Mouse (Mus musculus) MEL (cell line): ENCODE results near the gene Psma5. TPM values are rescaled to one million over a fixed set of nuclear protein-coding genes. Genes with fewer than 3 reads are reported as not detected.
"Not testable (repeated sequence)": the region's sequence is repeated elsewhere in the genome, so short reads cannot be mapped to it uniquely, and the experiment has no call there.

Experiments used
- DNase-seq: peaks from one replicate; pipeline ENCODE4 v3.0.0; 2011; ENCODE audit warnings: low read depth, low spot score
- H3K27ac ChIP-seq: 2 replicates; pipeline ENCODE4 v1.5.1; 2012; ENCODE audit warnings: low read depth, mild to moderate bottlenecking, control low read depth, low read length, moderate library complexity; ENCODE audit not compliant: control insufficient read depth
- H3K27me3 ChIP-seq, 2 experiments: fragments of 150-350 bp in 1 of 2; sonication (generic) in 1 of 2; 2 replicates each; pipeline ENCODE4 v1.6.1; 2012; ENCODE audit warnings: low read length in 2 of 2, mild to moderate bottlenecking in 2 of 2, improper control_type of control experiment in 1 of 2, moderate library complexity in 1 of 2; ENCODE audit not compliant: insufficient read depth in 2 of 2, control insufficient read depth in 1 of 2
- H3K36me3 ChIP-seq, 2 experiments: 2 replicates each; pipeline ENCODE4 v1.6.1; 2012 to 2014; ENCODE audit warnings: low read length in 2 of 2, improper control_type of control experiment in 1 of 2, inconsistent platforms in 1 of 2, mild to moderate bottlenecking in 1 of 2; ENCODE audit not compliant: insufficient read depth in 2 of 2, control insufficient read depth in 1 of 2
- H3K4me1 ChIP-seq, 2 experiments: fragments of 150-350 bp in 1 of 2; sonication (generic) in 1 of 2; 2 replicates each; pipeline ENCODE4 v1.6.1; 2012; ENCODE audit warnings: low read length in 2 of 2, improper control_type of control experiment in 1 of 2, mild to moderate bottlenecking in 1 of 2; ENCODE audit not compliant: insufficient read depth in 2 of 2, control insufficient read depth in 1 of 2
- H3K4me3 ChIP-seq, 2 experiments: fragments of 150-350 bp in 1 of 2; sonication (generic) in 1 of 2; 2 replicates each; pipeline ENCODE4 v1.5.1; 2012; ENCODE audit warnings: low read depth in 2 of 2, low read length in 2 of 2, mild to moderate bottlenecking in 2 of 2, moderate library complexity in 2 of 2, control low read depth in 1 of 2, improper control_type of control experiment in 1 of 2; ENCODE audit not compliant: control insufficient read depth in 1 of 2, insufficient read depth in 1 of 2
- H3K79me2 ChIP-seq: 2 replicates; pipeline ENCODE4 v1.6.1; 2012; ENCODE audit warnings: mild to moderate bottlenecking, low read length, moderate library complexity; ENCODE audit not compliant: control insufficient read depth, poor library complexity, insufficient read depth
- H3K9ac ChIP-seq: 2 replicates; pipeline ENCODE4 v1.6.1; 2012; ENCODE audit warnings: low read depth, mild to moderate bottlenecking, control low read depth, low read length, moderate library complexity; ENCODE audit not compliant: control insufficient read depth, poor library complexity, severe bottlenecking
- H3K9me3 ChIP-seq: fragments of 150-350 bp; sonication (generic); replicated peaks from 2 replicates; pipeline ENCODE4 v1.6.1; 2012; ENCODE audit warnings: mild to moderate bottlenecking, low read length, improper control_type of control experiment, moderate library complexity; ENCODE audit not compliant: insufficient read depth
- BHLHE40 ChIP-seq: IDR thresholded peaks from 2 replicates; pipeline ENCODE4 v1.6.1; 2012; ENCODE audit warnings: low read depth, mild to moderate bottlenecking, inconsistent platforms, low read length, improper control_type of control experiment, borderline replicate concordance
- CHD1 ChIP-seq: IDR thresholded peaks from 2 replicates; pipeline ENCODE4 v1.6.1; 2012; ENCODE audit warnings: low read depth, mild to moderate bottlenecking, inconsistent platforms, low read length, improper control_type of control experiment
- CHD2 ChIP-seq: IDR thresholded peaks from 2 replicates; pipeline ENCODE4 v1.6.1; 2011; ENCODE audit warnings: low read length, improper control_type of control experiment
- CTCF ChIP-seq, 3 experiments: IDR thresholded peaks in 2 of 3; conservative IDR thresholded peaks in 1 of 3; 2 replicates each; pipeline ENCODE4 v1.5.1; 2011 to 2012; ENCODE audit warnings: low read length in 3 of 3, low read depth in 2 of 3, mild to moderate bottlenecking in 2 of 3, improper control_type of control experiment in 1 of 3, inconsistent platforms in 1 of 3, mixed read lengths in 1 of 3, moderate library complexity in 1 of 3; ENCODE audit not compliant: control insufficient read depth in 1 of 3, insufficient read depth in 1 of 3, poor library complexity in 1 of 3, severe bottlenecking in 1 of 3
- EP300 ChIP-seq, 2 experiments: IDR thresholded peaks; 2 replicates each; pipeline ENCODE4 v1.6.1; 2011; ENCODE audit warnings: improper control_type of control experiment in 2 of 2, low read length in 2 of 2, low read depth in 1 of 2, mild to moderate bottlenecking in 1 of 2
- ETS1 ChIP-seq: IDR thresholded peaks from 2 replicates; pipeline ENCODE4 v1.6.1; 2012; ENCODE audit warnings: low read depth, mild to moderate bottlenecking, inconsistent platforms, low read length, improper control_type of control experiment, moderate library complexity
- GABPA ChIP-seq: IDR thresholded peaks from 2 replicates; pipeline ENCODE4 v1.6.1; 2012; ENCODE audit warnings: low read depth, mild to moderate bottlenecking, inconsistent platforms, low read length, improper control_type of control experiment, moderate library complexity
- GATA1 ChIP-seq: IDR thresholded peaks from 2 replicates; pipeline ENCODE4 v1.6.1; 2011; ENCODE audit warnings: low read depth, low read length, improper control_type of control experiment
- JUND ChIP-seq: IDR thresholded peaks from 2 replicates; pipeline ENCODE4 v1.6.1; 2011; ENCODE audit warnings: low read depth, mild to moderate bottlenecking, improper control_type of control experiment, low read length
- MAFK ChIP-seq: IDR thresholded peaks from 2 replicates; pipeline ENCODE4 v1.6.1; 2011; ENCODE audit warnings: low read depth, mild to moderate bottlenecking, low read length, improper control_type of control experiment, borderline replicate concordance
- MAX ChIP-seq: IDR thresholded peaks from 2 replicates; pipeline ENCODE4 v1.6.1; 2011; ENCODE audit warnings: low read length, improper control_type of control experiment
- MAZ ChIP-seq: IDR thresholded peaks from 2 replicates; pipeline ENCODE4 v1.6.1; 2012; ENCODE audit warnings: low read depth, mild to moderate bottlenecking, inconsistent platforms, low read length, improper control_type of control experiment
- MEF2A ChIP-seq: IDR thresholded peaks from 2 replicates; pipeline ENCODE4 v1.6.1; 2014; ENCODE audit warnings: low read depth, mild to moderate bottlenecking, inconsistent platforms, low read length, improper control_type of control experiment; ENCODE audit not compliant: poor library complexity, insufficient replicate concordance, severe bottlenecking; ENCODE audit errors: extremely low read depth
- MXI1 ChIP-seq: IDR thresholded peaks from 2 replicates; pipeline ENCODE4 v1.6.1; 2011; ENCODE audit warnings: mild to moderate bottlenecking, low read depth, low read length, improper control_type of control experiment
- MYB ChIP-seq: IDR thresholded peaks from 2 replicates; pipeline ENCODE4 v1.6.1; 2011; ENCODE audit warnings: mild to moderate bottlenecking, low read depth, low read length, improper control_type of control experiment
- MYC ChIP-seq: IDR thresholded peaks from 2 replicates; pipeline ENCODE4 v1.6.1; 2011; ENCODE audit warnings: low read depth, mild to moderate bottlenecking, low read length, improper control_type of control experiment, moderate library complexity
- NELFE ChIP-seq: IDR thresholded peaks from 2 replicates; pipeline ENCODE4 v1.6.1; 2011; ENCODE audit warnings: low read depth, low read length, improper control_type of control experiment
- NRF1 ChIP-seq: IDR thresholded peaks from 2 replicates; pipeline ENCODE4 v1.6.1; 2014; ENCODE audit warnings: low read depth, mild to moderate bottlenecking, inconsistent platforms, low read length, improper control_type of control experiment, moderate library complexity; ENCODE audit not compliant: poor library complexity, insufficient read depth, severe bottlenecking
- POLR2AphosphoS5 ChIP-seq: IDR thresholded peaks from 2 replicates; pipeline ENCODE4 v1.6.1; 2012; ENCODE audit warnings: low read depth, borderline replicate concordance, mild to moderate bottlenecking, inconsistent platforms, low read length, moderate library complexity, mixed read lengths
- RAD21 ChIP-seq: IDR thresholded peaks from 2 replicates; pipeline ENCODE4 v1.6.1; 2011; ENCODE audit warnings: mild to moderate bottlenecking, low read depth, low read length, improper control_type of control experiment
- RCOR1 ChIP-seq: IDR thresholded peaks from 2 replicates; pipeline ENCODE4 v1.6.1; 2012; ENCODE audit warnings: low read depth, mild to moderate bottlenecking, inconsistent platforms, low read length, improper control_type of control experiment
- SIN3A ChIP-seq: IDR thresholded peaks from 2 replicates; pipeline ENCODE4 v1.6.1; 2012; ENCODE audit warnings: low read length, improper control_type of control experiment, inconsistent platforms
- SMC3 ChIP-seq: IDR thresholded peaks from 2 replicates; pipeline ENCODE4 v1.6.1; 2011; ENCODE audit warnings: low read depth, low read length, improper control_type of control experiment
- TAL1 ChIP-seq: IDR thresholded peaks from 2 replicates; pipeline ENCODE4 v1.6.1; 2012; ENCODE audit warnings: mild to moderate bottlenecking, inconsistent platforms, low read length, moderate library complexity, mixed read lengths
- TBP ChIP-seq: IDR thresholded peaks from 2 replicates; pipeline ENCODE4 v1.8.0; 2011; ENCODE audit warnings: low read depth, low read length, improper control_type of control experiment
- TCF12 ChIP-seq: IDR thresholded peaks from 2 replicates; pipeline ENCODE4 v1.6.1; 2014; ENCODE audit warnings: low read depth, mild to moderate bottlenecking, inconsistent platforms, low read length, improper control_type of control experiment, moderate library complexity
- UBTF ChIP-seq: IDR thresholded peaks from 2 replicates; pipeline ENCODE4 v1.6.1; 2012; ENCODE audit warnings: low read depth, mild to moderate bottlenecking, inconsistent platforms, low read length, improper control_type of control experiment, moderate library complexity, borderline replicate concordance; ENCODE audit not compliant: insufficient read depth
- USF1 ChIP-seq: IDR thresholded peaks from 2 replicates; pipeline ENCODE4 v1.6.1; 2014; ENCODE audit warnings: low read depth, mild to moderate bottlenecking, inconsistent platforms, low read length, improper control_type of control experiment, moderate library complexity
- USF2 ChIP-seq, 2 experiments: IDR thresholded peaks; 2 replicates each; pipeline ENCODE4 v1.6.1; 2011 to 2012; ENCODE audit warnings: improper control_type of control experiment in 2 of 2, low read length in 2 of 2, borderline replicate concordance in 1 of 2, inconsistent platforms in 1 of 2, low read depth in 1 of 2, mild to moderate bottlenecking in 1 of 2; ENCODE audit not compliant: insufficient read depth in 1 of 2
- ZC3H11A ChIP-seq: IDR thresholded peaks from 2 replicates; pipeline ENCODE4 v1.6.1; 2012; ENCODE audit warnings: low read depth, mild to moderate bottlenecking, inconsistent platforms, low read length, improper control_type of control experiment
- ZKSCAN1 ChIP-seq: IDR thresholded peaks from 2 replicates; pipeline ENCODE4 v1.6.1; 2012; ENCODE audit warnings: low read depth, mild to moderate bottlenecking, inconsistent platforms, low read length, improper control_type of control experiment, moderate library complexity
- ZMIZ1 ChIP-seq: IDR thresholded peaks from 2 replicates; pipeline ENCODE4 v1.6.1; 2012; ENCODE audit warnings: low read depth, mild to moderate bottlenecking, inconsistent platforms, low read length, improper control_type of control experiment, moderate library complexity
- ZNF384 ChIP-seq: IDR thresholded peaks from 2 replicates; pipeline ENCODE4 v1.6.1; 2012; ENCODE audit warnings: low read depth, mild to moderate bottlenecking, inconsistent platforms, low read length, improper control_type of control experiment
- polyA plus RNA-seq, 2 experiments: library from polyadenylated mRNA; stranded (reverse) in 1 of 2; unstranded in 1 of 2; fragments of >175 nt in 1 of 2; fragments of >200 nt in 1 of 2; gene quantifications; 2 replicates each; pipeline versions ENCODE4 v1.2.1 to v1.2.4; 2012; ENCODE audit warnings: low replicate concordance in 2 of 2, low read depth in 1 of 2; ENCODE audit not compliant: insufficient read length in 2 of 2, insufficient read depth in 1 of 2, missing spikeins in 1 of 2
- total RNA-seq: library from RNA; depleted of rRNA; stranded (reverse); fragments of 300-350 nt; gene quantifications from 2 replicates; pipeline ENCODE4 v1.2.3, GENCODE M21; 2012

The Psma5 gene
- total and polyA plus RNA-seq, 3 experiments, result 353 to 429 TPM; not detected in 1

GRCm38 (mm10) chr3:108259319-108259718 lies 2.6 kb downstream of the Psma5 start:
- peak; percentile 86 for DNase-seq
- Histone ChIP-seq H3K36me3 (peaks cover 19 to 26% of the 10 kb centered on the region in 2 experiments), H3K27ac (peak overlapping the region; percentile 16; the same call in 1 of the 2 replicates), H3K9ac (peak overlapping the region; percentile 93; the same call in 1 of the 2 replicates), H3K9me3 (no peaks in the 10 kb centered on the region), H3K27me3 (no peaks in the 10 kb centered on the region), H3K79me2 (peaks cover 47% of the 10 kb centered on the region), H3K4me3 (peak overlapping the region; percentile 33 to 94; a peak in 3 of 4 replicates), H3K4me1 (peaks cover 3 to 11% of the 10 kb centered on the region in 2 experiments; a peak in 3 of 4 replicates)
- TF ChIP-seq MAFK, result no peak
- TF ChIP-seq GATA1, result peak; percentile 35; the same call in 1 of the 2 replicates
- TF ChIP-seq MYB, result no peak
- no peak for TF ChIP-seq RAD21
- no peak for TF ChIP-seq MAZ
- TF ChIP-seq NELFE, result no peak
- no peak for TF ChIP-seq ZC3H11A
- TF ChIP-seq NRF1, result no peak
- TF ChIP-seq CHD2, result no peak
- TF ChIP-seq POLR2AphosphoS5, result no peak
- TF ChIP-seq GABPA, result 0 out of 2 replicates have a peak, but pooled peaks have one; percentile 49
- TF ChIP-seq UBTF, result no peak
- no peak for TF ChIP-seq ZKSCAN1
- peak; percentile 63; the same call in 1 of the 2 replicates for TF ChIP-seq MYC
- no peak for TF ChIP-seq MEF2A
- TF ChIP-seq SMC3, result no peak
- TF ChIP-seq CTCF (IDR thresholded peaks at IDR 0.05 in 2 of 3, conservative IDR thresholded peaks at IDR 0.05 in 1 of 3; ENCODE audit: control insufficient read depth in 1 of 3, insufficient read depth in 1 of 3, low read depth in 2 of 3, low read length in 3 of 3, poor library complexity in 1 of 3, severe bottlenecking in 1 of 3), result no peak
- TF ChIP-seq USF2 (IDR thresholded peaks at IDR 0.05; ENCODE audit: borderline replicate concordance in 1 of 2, insufficient read depth in 1 of 2, low read depth in 1 of 2, low read length in 2 of 2), result no peak
- no peak for TF ChIP-seq MAX
- TF ChIP-seq ZMIZ1, result no peak
- TF ChIP-seq EP300 (IDR thresholded peaks at IDR 0.05; ENCODE audit: low read depth in 1 of 2, low read length in 2 of 2), result peak; percentile 37 to 59; a peak in 2 of 4 replicates
- TF ChIP-seq TBP, result no peak
- no peak for TF ChIP-seq RCOR1
- peak; percentile 79 for TF ChIP-seq MXI1
- no peak for TF ChIP-seq USF1
- no peak for TF ChIP-seq TAL1
- TF ChIP-seq SIN3A, result peak; percentile 88
- TF ChIP-seq CHD1, result 0 out of 2 replicates have a peak, but pooled peaks have one; percentile 19
- peak; percentile 90; the same call in 1 of the 2 replicates for TF ChIP-seq JUND
- 0 out of 2 replicates have a peak, but pooled peaks have one; percentile 14 for TF ChIP-seq TCF12
- TF ChIP-seq ETS1, result peak; percentile 84
- no peak for TF ChIP-seq ZNF384
- no peak for TF ChIP-seq BHLHE40

- not testable (repeated sequence) for DNase-seq, H3K9me3 ChIP-seq, H3K4me3 ChIP-seq, H3K9ac ChIP-seq, H3K27ac ChIP-seq, H3K27me3 ChIP-seq, H3K4me1 ChIP-seq, H3K79me2 ChIP-seq
- H3K36me3 ChIP-seq, result peaks cover 0 to 16% of the 10 kb centered on the region in 2 experiments; a peak in 2 of 4 replicates
Measured at GRCm38 (mm10) chr3:108279495-108279894, 22.8 kb downstream of the Psma5 start.
